Mouse (Mus musculus): ENCODE results near the gene Neil1. TPM values are rescaled to one million over a fixed set of nuclear protein-coding genes. Genes with fewer than 3 reads are reported as not detected.

The Neil1 gene
- 1 to 10 TPM; 5.8 to 6.2 TPM for total RNA-seq (2021)
- long read RNA-seq, experiment 1, transcript Neil1-203 (10 exons, 1,693 nt), result major isoform, 11 of 13 reads
- long read RNA-seq, experiment 1, partial matches to known transcripts, result 0 of 13 reads
- long read RNA-seq, experiment 1, other reads (novel, unspliced or antisense), result 2 of 13 reads
- long read RNA-seq, experiment 2, partial matches to known transcripts, result 0 of 2 reads
- long read RNA-seq, experiment 2, other reads (novel, unspliced or antisense), result 0 of 2 reads

DNA sequence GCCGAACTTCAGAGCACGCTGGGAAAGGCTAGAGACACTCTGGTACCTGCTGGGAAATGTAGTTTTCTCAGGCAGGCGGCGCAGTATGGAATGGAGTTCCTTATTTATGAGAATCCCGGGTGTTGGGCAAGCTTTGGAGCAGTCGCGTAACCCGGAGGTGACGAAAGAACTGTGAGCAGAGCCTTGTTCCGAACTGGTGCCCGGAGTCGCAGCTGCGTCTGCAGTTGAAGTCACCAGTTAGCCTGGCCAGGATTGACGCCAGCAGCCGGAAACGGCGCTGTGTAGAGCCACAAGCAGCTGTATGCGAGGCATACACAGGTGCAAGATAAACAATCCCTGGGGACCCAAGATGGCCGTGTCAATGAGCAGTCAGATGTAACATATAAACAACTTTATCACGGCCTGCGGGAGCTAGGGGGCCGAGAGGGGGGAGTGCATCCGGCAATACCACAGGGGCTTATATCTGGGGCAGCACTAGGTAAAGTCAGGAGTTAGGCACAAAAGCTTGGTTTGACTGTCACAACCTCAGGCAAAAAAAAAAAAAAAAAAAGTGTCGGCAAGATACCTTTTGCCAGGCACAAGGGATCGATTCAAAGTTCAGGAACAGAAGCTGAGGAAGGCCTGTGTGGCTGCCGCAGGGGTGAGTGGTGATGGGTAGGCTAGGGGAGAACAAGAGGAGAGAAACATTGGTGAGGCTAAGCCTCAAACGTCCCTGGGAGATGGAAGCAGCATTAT is at the start of gene Neil1:
TSS of gene Neil1 (minus strand) at position 162 of the 735 bp plus-strand sequence.
- peak; percentile 91 for DNase-seq (ENCODE audit: low spot score)

- no peak for DNase-seq (ENCODE audit: low spot score)
These were observed 49.3 kb upstream of the Neil1 start for GRCm38 (mm10) chr9:57197414-57197813.

- no peak for DNase-seq (ENCODE audit: low spot score)
These were observed 48.6 kb upstream of the Neil1 start for GRCm38 (mm10) chr9:57196708-57197107.

DNA sequence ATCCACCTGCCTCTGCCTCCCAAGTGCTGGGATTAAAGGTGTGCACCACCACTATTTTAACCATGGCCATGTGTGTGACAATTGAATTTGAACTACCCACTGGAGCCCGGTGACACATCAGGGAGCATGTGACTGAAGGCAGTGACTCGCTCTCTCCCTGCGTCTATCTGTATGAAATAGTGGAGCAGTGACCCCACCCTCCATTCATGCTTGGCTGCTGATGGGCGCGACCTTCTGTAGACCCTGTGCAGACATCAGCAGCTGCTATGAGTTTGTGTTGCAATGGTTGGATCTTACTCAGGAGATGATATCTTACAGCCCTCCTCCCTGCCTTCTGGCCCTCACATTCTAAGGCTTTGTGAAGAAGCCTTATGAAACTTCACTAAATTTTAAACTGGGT is 20.3 kb upstream of the Neil1 start:
- DNase-seq (ENCODE audit: low spot score), result no peak

GRCm38 (mm10) chr9:57166173-57166572 is 18.1 kb upstream of the Neil1 start:
- DNase-seq (ENCODE audit: low spot score), result no peak

GRCm38 (mm10) chr9:57163137-57163536 is 15.0 kb upstream of the Neil1 start:
- DNase-seq (ENCODE audit: low spot score), result no peak

DNA sequence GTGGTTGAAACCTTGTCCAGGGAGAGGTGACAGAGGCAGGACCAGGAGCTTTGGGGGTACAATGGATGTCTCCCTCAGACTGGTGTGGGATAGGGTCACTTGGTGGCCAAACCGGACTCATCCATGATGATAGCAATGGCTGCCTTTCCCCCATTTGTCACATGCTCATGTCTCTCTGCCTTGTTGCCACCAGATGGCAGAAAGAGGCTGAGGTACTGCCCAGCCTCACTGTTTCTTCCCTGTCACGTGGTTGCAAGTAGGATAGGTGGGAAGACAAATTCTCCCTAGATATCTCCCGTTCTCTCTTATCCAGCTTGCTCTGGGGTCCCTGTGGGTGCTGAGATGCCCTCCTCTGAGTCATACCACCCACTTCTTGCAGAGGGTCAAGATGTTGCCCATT is 14.4 kb upstream of the Neil1 start:
- DNase-seq (ENCODE audit: low spot score), result no peak

GRCm38 (mm10) chr9:57158506-57158905 is 10.4 kb upstream of the Neil1 start:
- no peak for DNase-seq (ENCODE audit: low spot score)

GRCm38 (mm10) chr9:57158013-57158470 is 9.9 kb upstream of the Neil1 start, which contains the start of gene Commd4:
Gene Commd4, minus strand, starts transcription at chr9:57158331.
- peak; percentile 96 for DNase-seq (ENCODE audit: low spot score)

- no peak for DNase-seq (ENCODE audit: low spot score)
These were observed 9.4 kb upstream of the Neil1 start for GRCm38 (mm10) chr9:57157499-57157898.

DNA sequence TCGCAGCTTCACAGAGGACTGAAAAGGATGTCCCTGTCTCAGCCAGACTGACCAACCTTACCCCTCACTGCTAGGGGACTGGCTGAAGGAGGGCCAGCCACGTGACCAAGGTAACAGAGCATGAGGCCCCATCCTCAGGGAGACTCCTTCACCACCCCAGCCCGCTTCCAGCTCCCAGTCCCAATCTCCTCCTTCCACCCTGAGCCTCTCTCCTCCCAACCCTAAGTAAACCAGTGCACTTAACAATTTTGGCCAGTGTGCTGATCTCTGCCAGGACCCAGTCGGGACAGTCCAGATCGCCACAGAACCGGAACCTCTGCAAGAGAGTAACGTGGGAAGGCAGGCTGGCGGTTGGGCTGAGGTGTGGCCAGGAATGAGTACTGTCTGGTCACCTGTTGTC is 8.7 kb upstream of the Neil1 start:
- no peak for DNase-seq (ENCODE audit: low spot score)

DNA sequence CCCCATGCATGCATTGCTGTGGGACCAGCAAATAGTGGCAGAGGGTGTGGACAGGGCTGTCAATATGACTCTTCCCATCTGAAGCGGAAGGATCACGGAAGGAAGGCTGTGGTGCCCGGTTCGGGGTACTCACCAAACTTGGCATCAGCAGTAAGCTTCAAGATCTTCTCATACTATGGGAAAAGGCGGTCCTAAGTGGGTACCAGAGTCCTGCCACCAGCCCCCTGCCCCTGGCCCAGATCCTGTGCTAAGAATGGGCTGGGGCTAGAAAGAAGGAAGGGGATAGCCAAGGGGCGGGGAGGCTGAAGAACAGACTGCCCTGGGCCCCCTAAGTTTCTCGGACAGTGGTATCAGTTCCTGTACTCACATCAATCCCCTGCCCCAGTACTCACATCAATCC is 8.3 kb upstream of the Neil1 start:
- DNase-seq (ENCODE audit: low spot score), result no peak

DNA sequence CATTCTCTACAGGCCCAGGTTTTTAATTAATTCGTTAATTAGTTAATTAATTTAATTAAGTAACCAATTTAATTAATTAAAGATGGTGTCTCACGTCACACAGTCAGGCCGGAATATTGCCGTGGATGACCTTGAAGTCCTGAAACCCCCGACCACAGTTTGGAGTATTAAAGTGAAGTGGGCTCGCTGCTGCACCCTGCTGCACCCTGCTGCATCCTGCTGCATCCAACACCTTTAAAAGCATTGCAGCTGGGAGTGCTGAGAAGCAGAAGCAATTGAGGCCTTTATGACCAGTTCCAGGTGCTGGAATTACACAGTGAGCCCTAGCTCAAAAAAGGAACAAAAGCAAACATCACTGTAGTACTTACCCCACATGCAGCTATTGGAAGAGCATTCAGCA is 4.2 kb upstream of the Neil1 start:
- no peak for DNase-seq (ENCODE audit: low spot score)

DNA sequence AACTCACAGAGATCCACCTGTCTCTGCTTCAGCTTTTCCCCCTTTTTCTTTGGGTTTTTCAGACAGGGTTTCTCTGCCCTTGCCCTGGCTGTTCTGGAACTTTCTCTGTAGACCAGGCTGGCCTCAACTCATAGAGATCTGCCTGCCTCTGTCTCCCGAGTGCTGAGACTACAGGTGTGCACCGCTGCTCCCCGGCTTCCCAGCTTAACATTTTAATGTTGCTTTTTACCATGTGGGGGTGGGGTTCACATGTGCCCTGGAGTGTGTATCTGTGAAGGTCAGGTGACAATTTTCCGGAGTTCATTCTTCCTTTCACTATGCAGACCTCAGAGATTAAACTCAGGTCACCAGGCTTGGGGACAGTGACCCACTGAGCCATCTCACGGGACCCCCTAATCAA is 2.1 kb upstream of the Neil1 start:
- no peak for DNase-seq (ENCODE audit: low spot score)

- DNase-seq (ENCODE audit: low spot score), result no peak
These were observed 916 bp upstream of the Neil1 start for GRCm38 (mm10) chr9:57149021-57149420.

- no peak for DNase-seq (ENCODE audit: low spot score)
These were observed 631 bp downstream of the Neil1 start for GRCm38 (mm10) chr9:57147205-57148143.

DNA sequence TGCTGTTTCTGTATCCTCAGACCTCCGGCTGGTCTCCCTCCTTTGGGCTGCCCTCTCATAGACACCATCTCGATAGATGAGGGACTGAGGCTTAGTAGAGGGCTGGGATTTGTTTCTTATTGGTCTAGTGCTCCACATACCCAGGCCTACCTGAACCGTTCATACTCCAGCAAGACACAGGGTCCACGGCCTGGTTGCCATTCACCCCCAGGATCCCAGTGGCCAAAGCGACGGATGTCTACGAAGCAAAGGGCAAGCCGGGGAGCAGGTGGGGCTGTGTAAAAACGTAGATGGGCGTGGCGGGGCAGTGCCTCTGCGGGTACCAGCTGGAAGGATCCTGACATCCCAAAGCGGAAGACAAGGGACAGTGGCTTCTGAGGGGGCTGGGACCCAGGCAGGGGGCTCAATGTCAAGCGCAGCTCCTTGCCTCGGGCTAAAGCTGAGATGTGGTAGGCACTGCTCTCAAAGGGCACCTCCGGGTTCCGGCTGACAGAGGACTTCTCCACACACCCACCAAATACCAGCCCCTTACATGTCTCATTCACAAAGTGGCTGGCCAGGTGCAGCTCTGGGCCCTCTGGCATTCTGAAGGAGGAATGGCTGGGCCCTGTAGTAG is 1.5 kb downstream of the Neil1 start:
- DNase-seq (ENCODE audit: low spot score), result no peak

DNA sequence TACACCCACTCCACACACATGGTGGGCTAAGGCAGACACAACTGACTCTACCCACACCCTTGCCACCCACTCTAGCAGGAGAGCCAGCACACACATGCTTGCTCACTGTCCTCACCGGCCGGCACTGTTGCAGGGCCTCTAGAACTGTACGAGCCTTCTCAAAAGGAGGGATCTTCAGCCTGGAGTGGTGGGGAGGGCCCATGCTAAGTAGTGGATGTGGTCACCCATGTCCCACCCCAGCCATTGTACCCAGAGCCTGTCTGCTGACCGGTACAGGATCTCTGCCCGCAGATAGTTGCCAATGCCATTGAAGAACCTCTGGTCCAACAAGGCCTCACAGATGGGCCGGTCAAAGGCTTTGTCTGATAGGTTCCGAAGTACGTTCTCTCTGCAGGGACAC is 3.3 kb downstream of the Neil1 start:
- DNase-seq (ENCODE audit: low spot score), result no peak

- DNase-seq (ENCODE audit: low spot score), result no peak
These were observed 4.9 kb downstream of the Neil1 start for GRCm38 (mm10) chr9:57143212-57143611.

DNA sequence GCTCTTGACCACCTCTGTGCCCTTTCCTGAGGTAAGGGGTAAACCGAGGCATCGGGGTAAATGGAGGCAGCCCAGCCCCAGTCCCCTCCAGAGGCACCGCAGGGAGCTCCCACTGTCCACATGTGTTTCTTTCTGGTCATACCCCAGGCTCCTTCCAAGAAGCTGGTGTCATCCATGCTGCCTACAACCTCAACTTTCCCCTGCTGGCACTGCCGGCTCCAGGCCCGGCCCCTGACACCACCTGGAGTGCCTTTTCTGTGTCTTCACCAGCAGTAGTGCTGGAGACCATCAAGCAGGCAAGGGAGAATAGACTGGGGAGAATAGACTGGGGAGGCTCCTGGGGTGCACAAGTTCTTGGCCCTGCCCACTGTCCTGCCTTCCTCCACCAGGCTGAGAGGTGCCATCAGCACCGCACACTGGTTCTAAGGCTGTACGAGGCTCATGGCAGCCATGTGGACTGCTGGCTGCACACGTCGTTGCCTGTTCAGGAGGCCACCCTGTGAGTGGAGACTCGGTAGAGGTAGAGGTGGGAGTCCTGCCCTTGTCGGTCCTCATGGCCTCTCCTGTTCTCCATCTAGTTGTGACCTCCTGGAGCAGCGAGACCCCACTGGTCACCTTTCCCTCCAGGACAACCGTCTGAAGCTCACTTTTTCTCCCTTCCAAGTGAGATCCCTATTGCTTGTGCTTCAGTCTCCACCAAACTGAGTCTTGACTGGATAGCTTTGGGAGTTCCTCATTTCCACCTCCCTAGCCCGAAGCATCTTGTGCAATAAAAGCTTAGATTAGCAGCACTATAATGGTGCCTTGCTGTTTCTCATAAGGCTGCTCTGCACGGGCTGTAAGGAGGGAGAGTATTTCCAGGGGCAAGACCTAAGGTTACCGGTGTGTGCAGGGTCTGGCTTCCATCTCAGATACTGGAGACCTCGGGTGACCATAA is 6.4 kb downstream of the Neil1 start:
- no peak for DNase-seq (ENCODE audit: low spot score)
